26 mouse cellular contexts compared by ENCODE assay signal in genomic region chr3:100866946-100867345, GRCm38 (mm10). TPM values are rescaled to one million over a fixed set of nuclear protein-coding genes. Genes with fewer than 3 reads are reported as not detected.
A peak's percentile ranks its signal among the peaks of the same experiment; 100 is the strongest.
DNase-seq lines count a peak whose midpoint lies in the region; ATAC-seq lines count a peak whose summit lies in the region.
"Had no signal": no experiment of that assay in that cellular context is flagged by ENCODE, and none has a peak within 500 bp of the region (broad histone marks: within the 10 kb centered on the region; RNA-seq: fewer than 3 reads in every experiment).

No protein-coding gene starts in this region.

- H3K27me3 ChIP-seq in midbrain, embryonic 15.5 days (replicated peaks): no peaks in the 10 kb centered on the region
- H3K27me3 ChIP-seq: forebrain, embryonic 15.5 days; heart, embryonic 15.5 days; hindbrain, embryonic 13.5 days had no signal

- H3K4me3 ChIP-seq in midbrain, embryonic 15.5 days: no peak overlapping the region
- H3K4me3 ChIP-seq: embryonic facial prominence, embryonic 10.5 days; erythroblast, embryonic 14.5 days; forebrain, embryonic 15.5 days; heart, embryonic 10.5 days; heart, embryonic 15.5 days; hindbrain, embryonic 13.5 days had no signal

- H3K4me1 ChIP-seq in midbrain, embryonic 15.5 days: peaks cover under 1% of the 10 kb centered on the region; the same call in 1 of the 2 replicates
- H3K4me1 ChIP-seq: heart, embryonic 10.5 days; heart, embryonic 15.5 days had no signal

- WGBS in midbrain, embryonic 15.5 days: 46% methylated on average over 5 of the region's 5 CpGs

- no peak overlapping the region for H3K27ac ChIP-seq in midbrain, embryonic 15.5 days
- H3K27ac ChIP-seq: embryonic facial prominence, embryonic 10.5 days; forebrain, embryonic 15.5 days; heart, embryonic 10.5 days; heart, embryonic 15.5 days; hindbrain, embryonic 13.5 days; hindbrain, postnatal 0 days had no signal

- H3K4me2 ChIP-seq in midbrain, embryonic 15.5 days: no peak overlapping the region
- H3K4me2 ChIP-seq: forebrain, embryonic 15.5 days; heart, embryonic 15.5 days; hindbrain, embryonic 13.5 days had no signal

- peak; percentile 52 for DNase-seq in heart, adult 11 months
- no peak for DNase-seq in heart, adult 8-10 months (ENCODE audit: low spot score)
- DNase-seq in ES-CJ7 (ENCODE audit: low read depth, low spot score) (peak; percentile 31), R1 (ENCODE audit: low read depth, low spot score) (peak; percentile 86)
- DNase-seq in urinary bladder, postnatal 14 days (ENCODE audit: low spot score): no peak
- DNase-seq in embryo, embryonic 10 days (ENCODE audit: low spot score): no peak
- DNase-seq: adrenal gland, postnatal 14 days; cerebellum, adult 11-12 months; cerebellum, adult 9-11 months; cerebellum, postnatal 36 days; gastrocnemius, postnatal 25 days; heart, postnatal 14 days; kidney, adult 11 months had no signal

- no peaks in the 10 kb centered on the region for H3K36me3 ChIP-seq in midbrain, embryonic 15.5 days (replicated peaks)
- H3K36me3 ChIP-seq: embryonic facial prominence, embryonic 10.5 days; forebrain, embryonic 15.5 days; heart, embryonic 10.5 days; heart, embryonic 15.5 days; hindbrain, embryonic 13.5 days had no signal

- no peaks in the 10 kb centered on the region for H3K9me3 ChIP-seq in midbrain, embryonic 15.5 days
- H3K9me3 ChIP-seq: embryonic facial prominence, embryonic 10.5 days; forebrain, embryonic 15.5 days; heart, embryonic 10.5 days; heart, embryonic 15.5 days; hindbrain, embryonic 13.5 days had no signal

- no peak for ATAC-seq in midbrain, embryonic 15.5 days (replicated peaks)
- ATAC-seq: activated CD4-positive, CD25-positive, alpha-beta regulatory T cell, adult 4 months; CD4-positive, CD25-positive, alpha-beta regulatory T cell, adult 4 months; forebrain, embryonic 15.5 days; hindbrain, postnatal 0 days had no signal

- H3K9ac ChIP-seq in midbrain, embryonic 15.5 days: no peak overlapping the region
- H3K9ac ChIP-seq: forebrain, embryonic 15.5 days; heart, embryonic 15.5 days; hindbrain, embryonic 13.5 days had no signal

RNA-seq across cellular contexts. Expression of gene Vtcn1, which starts 41.7 kb away (rescaled TPM):
- total RNA-seq in heart, adult 8-10 months (2022): under 1 TPM; 0.22 to 0.75 (median 0.38) TPM
- polyA plus RNA-seq in midbrain, embryonic 15.5 days (2015; fragmentation: Nextera tagmentation; extraction: Ambion mirVana): not detected in 2 replicates
- total RNA-seq: granulocyte monocyte progenitor cell, adult 5-6 weeks; hematopoietic stem cell, adult 5-6 weeks; hindbrain, postnatal 0 days; MEL had no signal
- polyA plus RNA-seq: activated CD4-positive, CD25-positive, alpha-beta regulatory T cell, adult 4 months; CD4-positive, CD25-positive, alpha-beta regulatory T cell, adult 4 months; embryonic facial prominence, embryonic 10.5 days; erythroblast, embryonic 14.5 days; forebrain, embryonic 15.5 days; hindbrain, embryonic 13.5 days had no signal

RNA-seq across cellular contexts. Expression of gene Trim45, which starts 55.1 kb away (rescaled TPM):
- total RNA-seq in heart, adult 8-10 months (2022): 10 to 100 TPM; 10.1 to 13.1 (median 10.8) TPM
- polyA plus RNA-seq in midbrain, embryonic 15.5 days (2015; fragmentation: Nextera tagmentation; extraction: Ambion mirVana): 8.5 and 9.3 TPM in 2 replicates

Comparison
In these comparisons a context has a peak if more than half of its experiments do, and no peak if none do; other contexts are left out.
1. DNase-seq: peak in heart, adult 11 months (single experiment), ES-CJ7 (single experiment) and R1 (single experiment); none in heart, adult 8-10 months (single experiment), urinary bladder, postnatal 14 days (single experiment) and embryo, embryonic 10 days (single experiment).